Mouse (Mus musculus) embryo, embryonic 10 days (tissue): ENCODE results near the gene Pde1a.
"Not testable (repeated sequence)": the region's sequence is repeated elsewhere in the genome, so short reads cannot be mapped to it uniquely, and the experiment has no call there.

ENCODE experiments used
- DNase-seq: peaks from one replicate; pipeline ENCODE4 v3.0.0-alpha.2; 2015; ENCODE audit warnings: low spot score

The Pde1a gene

GRCm38 (mm10) chr2:79964964-79965363, 164.3 kb downstream of the Pde1a start:
- no peak for DNase-seq

DNA sequence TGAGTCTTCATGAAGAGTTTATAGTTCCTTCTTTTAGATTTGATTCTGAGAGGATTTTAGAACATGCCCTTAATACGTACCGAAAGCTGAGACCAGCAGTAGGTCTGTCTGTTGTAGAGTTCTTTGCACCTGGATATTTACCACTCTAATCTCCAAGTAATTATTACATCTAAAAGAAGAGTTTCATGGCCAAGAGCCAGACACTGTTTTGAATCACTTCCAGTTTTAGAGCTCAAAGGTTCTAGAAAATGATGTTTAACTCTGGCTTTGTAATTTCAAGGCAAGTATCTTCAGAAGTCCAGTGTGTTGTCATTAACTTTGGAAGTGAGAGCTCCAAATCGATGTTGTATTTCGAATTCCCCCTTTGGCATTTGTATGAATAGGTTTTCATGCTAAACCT, 167.8 kb downstream of the Pde1a start:
- DNase-seq: no peak

- DNase-seq: no peak
Measured at GRCm38 (mm10) chr2:79957659-79958340, 171.5 kb downstream of the Pde1a start.

- no peak for DNase-seq
Measured at GRCm38 (mm10) chr2:79945898-79946675, 183.2 kb downstream of the Pde1a start.

DNA sequence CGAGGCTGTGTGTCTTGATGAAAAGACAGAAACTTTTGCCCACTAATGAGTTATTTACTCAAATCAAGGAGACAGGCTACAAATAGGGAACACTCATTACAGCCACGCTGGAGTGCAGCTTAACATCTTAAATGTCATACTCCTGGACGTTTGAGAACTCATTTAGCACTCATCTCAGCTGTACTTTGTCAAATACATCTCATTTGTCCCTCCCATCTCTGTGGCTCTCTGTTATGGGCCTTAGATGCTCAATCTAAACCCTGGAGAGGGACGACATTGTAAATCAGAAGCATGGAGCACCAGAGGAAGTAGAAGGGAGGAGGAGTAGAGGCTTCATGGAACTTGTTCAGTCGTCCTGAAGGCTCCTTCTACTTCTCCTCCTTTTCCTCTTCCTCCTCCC, 194.6 kb downstream of the Pde1a start:
- DNase-seq: no peak

GRCm38 (mm10) chr2:79922356-79922755, 206.9 kb downstream of the Pde1a start:
- no peak for DNase-seq

DNA sequence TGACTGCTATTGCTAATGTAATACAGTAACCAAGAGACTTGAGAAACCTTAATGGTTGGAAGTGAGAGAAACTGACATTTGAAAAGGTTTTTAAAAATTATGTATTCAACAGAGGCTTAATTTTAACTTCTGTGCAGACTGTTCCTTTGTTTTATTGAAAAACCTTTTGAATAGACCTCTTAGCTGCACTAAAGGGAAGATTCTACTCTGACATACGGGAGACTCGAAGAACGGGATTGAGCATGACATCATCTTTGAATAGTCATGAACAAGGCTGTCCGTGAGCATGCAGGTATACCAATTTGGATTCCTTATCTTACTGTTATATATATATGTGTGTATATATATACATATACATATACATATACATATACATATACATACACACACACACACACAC, 207.9 kb downstream of the Pde1a start:
- DNase-seq: no peak

DNA sequence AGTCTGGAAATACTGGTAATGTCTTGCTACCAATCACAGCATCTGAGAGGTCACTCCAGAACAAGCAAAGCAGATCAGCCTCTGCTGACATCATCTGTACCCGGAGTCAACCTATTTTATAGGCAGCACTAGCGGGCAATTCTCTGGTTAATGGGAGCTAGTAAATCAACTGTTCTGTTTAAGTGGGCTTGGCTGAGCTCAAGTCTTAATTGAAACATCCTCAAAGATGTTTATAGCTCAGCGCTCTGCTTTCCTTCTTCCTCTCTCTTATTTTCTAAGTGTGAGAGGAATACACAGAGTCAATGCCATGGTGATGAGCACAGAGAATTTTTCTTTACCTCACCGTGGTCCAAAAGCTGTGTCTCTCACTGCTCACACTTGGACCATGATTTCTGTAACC, 208.8 kb downstream of the Pde1a start:
- DNase-seq: no peak

DNA sequence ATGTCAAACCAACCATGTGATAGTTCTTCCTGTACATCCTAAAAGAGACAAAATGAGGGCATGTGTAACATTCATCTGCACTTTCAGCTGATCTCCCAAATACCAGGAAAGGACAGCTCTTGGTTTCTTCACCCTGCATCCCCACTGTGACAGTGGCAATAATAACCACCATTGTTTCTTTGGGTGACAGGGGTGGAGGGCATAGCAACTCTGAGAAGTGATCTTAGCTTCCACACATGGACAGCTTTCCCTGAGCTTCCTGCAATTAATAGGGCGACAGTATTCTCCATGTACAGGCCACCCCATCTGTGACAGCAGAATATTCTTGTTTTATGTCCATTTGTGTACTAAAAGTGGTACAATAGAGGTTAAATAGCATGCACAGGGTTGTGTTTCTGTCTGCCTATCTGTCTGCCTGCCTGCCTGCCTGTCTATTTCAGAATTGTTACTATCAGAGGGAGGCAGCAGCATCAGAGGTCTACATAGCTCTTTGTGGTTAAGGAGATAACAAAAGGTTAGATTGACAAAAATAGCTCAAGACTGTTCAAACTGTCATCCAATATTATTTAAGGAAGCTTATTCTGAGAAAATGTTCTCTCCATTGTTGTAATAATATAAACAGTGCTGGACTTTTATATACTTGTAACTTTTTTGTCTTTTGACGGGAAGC, 227.3 kb downstream of the Pde1a start:
- no peak for DNase-seq

- DNase-seq: no peak
Measured at GRCm38 (mm10) chr2:79898522-79898921, 230.7 kb downstream of the Pde1a start.

DNA sequence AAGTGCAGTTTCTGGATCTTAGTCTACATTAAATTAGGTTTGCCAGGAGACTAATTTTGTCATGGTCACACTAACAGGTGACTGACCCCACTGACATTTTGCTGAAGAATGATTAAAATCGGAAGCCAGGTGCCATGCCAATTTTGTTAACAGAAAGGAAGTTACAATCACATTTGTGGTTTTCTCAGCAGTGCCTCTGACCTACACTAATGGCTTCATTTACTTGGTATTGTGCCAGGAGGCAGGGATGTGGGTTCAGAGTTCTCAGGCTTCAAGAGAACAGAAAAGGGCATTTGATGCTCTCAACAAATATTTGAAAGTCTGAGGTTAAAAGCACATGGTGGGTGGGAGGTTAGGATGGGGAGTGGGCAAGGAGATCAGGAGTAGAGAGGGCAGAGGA, 236.4 kb downstream of the Pde1a start:
- DNase-seq: no peak

- no peak for DNase-seq
Measured at GRCm38 (mm10) chr2:79891760-79892570, 237.3 kb downstream of the Pde1a start.

- DNase-seq: no peak
Measured at GRCm38 (mm10) chr2:79890726-79891125, 238.5 kb downstream of the Pde1a start.

GRCm38 (mm10) chr2:79883631-79884350, 245.5 kb downstream of the Pde1a start:
- no peak for DNase-seq

GRCm38 (mm10) chr2:79883210-79883609, 246.0 kb downstream of the Pde1a start:
- DNase-seq: no peak

DNA sequence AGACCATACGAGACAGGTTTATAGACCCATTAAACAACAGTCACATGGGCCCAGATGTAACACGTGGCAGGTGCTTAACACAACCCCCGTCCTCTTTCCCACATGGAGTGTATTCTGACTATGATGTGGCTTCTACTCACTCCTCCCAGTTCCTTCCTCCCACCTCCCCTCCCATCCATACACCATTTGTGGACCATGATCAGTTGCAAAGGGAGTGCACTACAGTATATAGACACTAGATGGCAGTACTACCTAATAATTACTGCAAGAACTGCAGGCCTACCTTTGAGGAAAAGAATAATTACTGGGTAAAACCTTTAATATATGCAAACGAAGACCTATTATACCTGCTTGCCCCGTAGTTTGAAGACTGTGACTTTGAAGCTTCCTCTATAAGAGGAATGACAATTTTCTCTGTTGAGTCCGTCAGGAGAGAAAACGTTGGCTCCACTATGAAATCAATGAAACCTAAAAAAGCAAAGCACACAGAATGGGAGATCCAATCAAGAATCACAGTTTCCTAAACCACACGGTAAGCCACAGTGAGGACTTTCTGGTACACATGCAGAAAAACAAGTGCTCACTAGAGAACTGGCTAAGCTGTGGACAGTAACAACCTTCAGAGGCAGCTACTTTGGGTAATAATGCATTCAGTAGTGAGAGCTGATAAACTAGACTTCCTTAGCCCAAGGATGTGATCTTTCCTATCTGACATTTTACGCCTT, 263.8 kb downstream of the Pde1a start:
- DNase-seq: peak; percentile 78

GRCm38 (mm10) chr2:79856874-79857273, 272.4 kb downstream of the Pde1a start:
- no peak for DNase-seq

GRCm38 (mm10) chr2:79847396-79847795, 281.9 kb downstream of the Pde1a start:
- not testable (repeated sequence) for DNase-seq

DNA sequence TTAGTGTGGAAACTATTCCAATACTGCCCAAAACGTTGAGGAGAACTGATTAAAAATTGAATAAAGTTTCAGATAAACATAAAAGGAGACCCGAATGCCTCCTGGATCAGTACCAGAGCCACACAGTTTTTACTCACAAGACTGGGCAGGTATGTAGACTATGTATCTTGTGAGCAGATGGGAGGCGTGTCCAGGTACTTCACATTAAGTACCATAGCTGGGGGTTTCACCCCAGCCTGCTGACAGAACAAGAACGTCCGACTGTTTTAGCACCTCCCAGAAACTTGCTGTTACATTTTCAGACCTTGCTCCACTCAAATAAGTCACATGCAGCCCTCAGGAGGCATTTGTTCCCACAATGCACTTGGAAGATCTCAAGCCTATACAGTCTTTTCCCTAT, 289.7 kb downstream of the Pde1a start:
- DNase-seq: no peak

GRCm38 (mm10) chr2:79839090-79839489, 290.2 kb downstream of the Pde1a start:
- DNase-seq: peak; percentile 1

GRCm38 (mm10) chr2:79825853-79826252, 303.4 kb downstream of the Pde1a start:
- DNase-seq: no peak
